Mouse (Mus musculus) C2C12 (cell line): ENCODE measurements around the gene Dscam. TPM values are rescaled to one million over a fixed set of nuclear protein-coding genes. Genes with fewer than 3 reads are reported as not detected.

Experiments used
- H3K27me3 ChIP-seq: one replicate; pipeline ENCODE4 v1.6.1; 2011; ENCODE audit not compliant: control insufficient read depth, insufficient read depth, insufficient read length
- H3K36me3 ChIP-seq: one replicate; pipeline ENCODE4 v1.6.1; 2011; ENCODE audit not compliant: control insufficient read depth, insufficient read depth
- H3K4me3 ChIP-seq: one replicate; pipeline ENCODE4 v1.5.1; 2011; ENCODE audit warnings: mild to moderate bottlenecking, control low read depth; ENCODE audit not compliant: poor library complexity, insufficient read depth, severe bottlenecking
- H3K79me2 ChIP-seq: one replicate; pipeline ENCODE4 v1.6.1; 2011; ENCODE audit not compliant: control insufficient read depth, insufficient read depth
- H3K79me3 ChIP-seq: one replicate; pipeline ENCODE4 v1.6.1; 2011; ENCODE audit warnings: low read depth, control low read depth
- H3ac ChIP-seq: one replicate; pipeline ENCODE3; 2011; ENCODE audit warnings: low read depth; ENCODE audit not compliant: control insufficient read depth, insufficient read length
- CEBPB ChIP-seq: IDR thresholded peaks from one replicate; pipeline ENCODE4 v1.6.1; 2011; ENCODE audit warnings: low read depth, mild to moderate bottlenecking, control low read depth, moderate library complexity
- CTCF ChIP-seq: IDR thresholded peaks from one replicate; pipeline ENCODE4 v1.5.1; 2011; ENCODE audit not compliant: control insufficient read depth, insufficient read depth, insufficient read length
- FOSL1 ChIP-seq: IDR thresholded peaks from one replicate; pipeline ENCODE4 v1.8.0; 2011; ENCODE audit warnings: mild to moderate bottlenecking, low read length; ENCODE audit not compliant: poor library complexity, insufficient read depth, severe bottlenecking
- MAX ChIP-seq: IDR thresholded peaks from one replicate; pipeline ENCODE4 v1.6.1; 2011; ENCODE audit warnings: mild to moderate bottlenecking, control low read depth
- MYOD1 ChIP-seq: IDR thresholded peaks from one replicate; pipeline ENCODE4 v1.6.1; 2011; ENCODE audit warnings: low read depth; ENCODE audit not compliant: control insufficient read depth, insufficient read length
- MYOG ChIP-seq: IDR thresholded peaks from one replicate; pipeline ENCODE4 v1.6.1; 2011; ENCODE audit not compliant: control insufficient read depth, insufficient read length; ENCODE audit errors: extremely low read depth
- USF1 ChIP-seq: IDR thresholded peaks from one replicate; pipeline ENCODE4 v1.6.1; 2011; ENCODE audit warnings: low read depth, mild to moderate bottlenecking, control low read depth, moderate library complexity
- polyA plus RNA-seq: library from polyadenylated mRNA; unstranded; fragments of >200 nt; fragmentation: generic; extraction: Trizol; gene quantifications from one replicate; pipeline ENCODE4 v1.2.1, GENCODE M21; 2012; ENCODE audit warnings: missing spikeins

The Dscam gene
- polyA plus RNA-seq, 1 experiment = not detected

DNA sequence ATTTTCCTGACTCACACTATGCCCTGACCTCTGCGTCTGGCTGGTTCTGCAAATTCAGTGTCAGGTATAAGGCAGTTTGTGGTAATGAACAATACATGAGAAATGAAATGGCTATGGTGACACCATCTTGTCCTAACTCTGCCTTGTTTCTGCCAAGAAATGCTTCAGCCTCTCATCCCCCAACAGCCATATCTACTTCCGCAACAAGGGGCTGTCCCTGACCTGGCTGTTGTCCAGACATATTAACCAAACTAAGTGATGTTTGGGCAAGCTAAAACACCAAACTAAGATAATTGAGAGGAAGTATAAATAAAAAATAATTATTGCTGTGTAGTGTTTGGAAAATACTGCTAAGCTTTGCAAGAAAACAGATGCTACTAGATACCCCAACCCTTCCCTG, 258.4 kb downstream of the Dscam start:
- H3K79me2 ChIP-seq = no peaks in the 10 kb centered on the region

DNA sequence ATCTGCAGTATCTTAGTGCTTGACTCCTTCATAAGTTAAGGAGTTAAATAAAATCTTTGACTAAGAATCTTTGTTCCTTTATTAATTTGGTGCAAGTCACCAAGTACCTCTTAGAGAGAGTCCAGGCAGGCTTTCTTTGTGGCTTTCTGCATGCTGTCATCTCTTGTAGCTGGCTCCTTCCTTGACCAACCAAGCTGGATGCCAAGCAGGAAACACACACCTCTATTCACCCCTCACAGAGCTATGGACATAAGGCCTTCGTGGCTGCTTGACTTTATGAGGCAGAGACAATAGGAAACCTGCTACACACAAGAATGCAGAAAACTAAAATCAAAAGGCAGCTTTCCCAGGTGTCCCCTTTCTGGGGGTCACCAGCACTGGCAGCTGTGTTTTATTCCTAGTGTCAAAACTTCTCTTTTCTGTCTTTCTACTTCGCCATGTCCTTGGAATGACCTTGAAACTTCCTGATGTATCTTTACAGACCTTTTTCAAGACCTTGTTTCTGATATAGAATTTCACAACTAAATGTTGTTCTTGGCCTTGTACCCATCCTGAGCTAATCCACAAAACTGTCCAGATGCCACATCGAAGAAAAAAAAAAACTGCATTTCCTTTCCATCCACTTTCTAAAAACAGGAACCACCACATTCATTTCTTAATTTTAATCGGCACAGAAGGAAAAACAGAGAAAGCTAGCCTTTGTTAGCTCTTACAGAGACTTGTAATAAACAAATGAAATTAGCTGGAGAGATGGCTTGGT, 260.0 kb downstream of the Dscam start:
- Histone ChIP-seq H3K27me3 (no peaks in the 10 kb centered on the region), H3K79me2 (no peaks in the 10 kb centered on the region), H3K79me3 (no peaks in the 10 kb centered on the region), H3K36me3 (no peaks in the 10 kb centered on the region), H3K4me3 (no peak overlapping the region), H3ac (no peak overlapping the region)
- TF ChIP-seq USF1 (no peak), CTCF (no peak), MAX (no peak), MYOD1 (no peak), CEBPB (no peak), MYOG (no peak), FOSL1 (no peak)

More for the DNA sequence above, 258.4 kb downstream of the Dscam start:
- no peaks in the 10 kb centered on the region for H3K36me3 ChIP-seq
- H3K79me3 ChIP-seq = no peaks in the 10 kb centered on the region
- H3K4me3 ChIP-seq = no peak overlapping the region
- TF ChIP-seq MYOD1 (no peak), USF1 (no peak), MYOG (no peak), CTCF (no peak), CEBPB (no peak), MAX (no peak), FOSL1 (no peak)
- H3ac ChIP-seq = no peak overlapping the region
- H3K27me3 ChIP-seq = no peaks in the 10 kb centered on the region

- H3ac ChIP-seq = no peak overlapping the region
- no peaks in the 10 kb centered on the region for H3K79me2 ChIP-seq
- no peak overlapping the region for H3K4me3 ChIP-seq
- no peaks in the 10 kb centered on the region for H3K79me3 ChIP-seq
- no peaks in the 10 kb centered on the region for H3K27me3 ChIP-seq
- H3K36me3 ChIP-seq = no peaks in the 10 kb centered on the region
- TF ChIP-seq USF1 (no peak), CEBPB (no peak), FOSL1 (no peak), MYOG (no peak), MAX (no peak), CTCF (no peak), MYOD1 (no peak)
Measured at GRCm38 (mm10) chr16:96907818-96908217, 262.7 kb downstream of the Dscam start.

GRCm38 (mm10) chr16:96907081-96907480, 263.5 kb downstream of the Dscam start:
- Histone ChIP-seq H3K79me2 (no peaks in the 10 kb centered on the region), H3K79me3 (no peaks in the 10 kb centered on the region), H3ac (no peak overlapping the region), H3K4me3 (no peak overlapping the region), H3K27me3 (no peaks in the 10 kb centered on the region), H3K36me3 (no peaks in the 10 kb centered on the region)
- no peak for TF ChIP-seq MAX
- TF ChIP-seq FOSL1 = no peak
- TF ChIP-seq MYOG = no peak
- no peak for TF ChIP-seq CEBPB

- Histone ChIP-seq H3K4me3 (no peak overlapping the region), H3K27me3 (no peaks in the 10 kb centered on the region), H3K79me2 (no peaks in the 10 kb centered on the region), H3ac (no peak overlapping the region), H3K36me3 (no peaks in the 10 kb centered on the region), H3K79me3 (no peaks in the 10 kb centered on the region)
- TF ChIP-seq MYOD1 (no peak), FOSL1 (no peak), MYOG (no peak), USF1 (no peak), CTCF (no peak), MAX (no peak), CEBPB (no peak)
Measured at GRCm38 (mm10) chr16:96906630-96907029, 263.9 kb downstream of the Dscam start.

DNA sequence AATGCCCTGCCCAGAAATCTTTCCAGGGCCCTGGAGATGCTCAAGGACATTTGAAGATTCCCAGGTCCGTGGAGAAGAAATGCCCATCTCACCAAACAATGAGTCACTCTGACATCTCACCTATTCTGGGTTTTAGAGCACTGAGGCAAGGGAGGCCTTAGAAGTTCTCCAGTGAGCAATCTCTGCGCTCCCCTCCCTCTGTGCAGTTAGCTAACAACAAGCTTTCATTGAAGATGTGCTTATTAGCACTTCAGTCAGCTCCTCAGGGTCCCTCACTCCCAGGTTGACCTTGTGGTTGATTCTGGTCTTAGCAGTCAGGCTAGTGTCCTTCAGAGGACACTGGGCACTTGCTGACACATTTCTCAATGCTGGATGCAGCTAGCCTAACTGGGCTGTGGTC, 265.8 kb downstream of the Dscam start:
- no peak overlapping the region for H3ac ChIP-seq
- H3K79me2 ChIP-seq = no peaks in the 10 kb centered on the region
- H3K36me3 ChIP-seq = no peaks in the 10 kb centered on the region
- no peaks in the 10 kb centered on the region for H3K79me3 ChIP-seq
- no peak for TF ChIP-seq CTCF
- no peak for TF ChIP-seq FOSL1
- TF ChIP-seq MYOD1 = no peak
- TF ChIP-seq MYOG = no peak
- TF ChIP-seq MAX = no peak
- no peak for TF ChIP-seq USF1
- no peak for TF ChIP-seq CEBPB
- H3K4me3 ChIP-seq = no peak overlapping the region
- no peaks in the 10 kb centered on the region for H3K27me3 ChIP-seq
